Mouse (Mus musculus) heart, adult 2 months (tissue): ENCODE data around the gene Rack1.

Experiments
- CTCF ChIP-seq: fragments of 200-600 bp; IDR thresholded peaks from 2 replicates; pipeline ENCODE4 v1.8.1; 2022; ENCODE audit warnings: antibody characterized with exemption, mild to moderate bottlenecking, moderate library complexity
- EP300 ChIP-seq: fragments of 200-500 bp; IDR thresholded peaks from 2 replicates; pipeline ENCODE4 v1.6.1; 2011; ENCODE audit warnings: low read depth, low read length, control low read depth; ENCODE audit not compliant: insufficient read depth
- POLR2A ChIP-seq: fragments of 200-500 bp; IDR thresholded peaks from 2 replicates; pipeline ENCODE4 v1.6.1; 2011; ENCODE audit warnings: mild to moderate bottlenecking, low read depth, low read length, control low read depth; ENCODE audit not compliant: insufficient read depth

GRCm38 (mm10) chr11:48820308-48820674 lies 20.2 kb downstream of the Rack1 start:
- TF ChIP-seq CTCF (no peak), POLR2A (no peak), EP300 (no peak)
